Mouse (Mus musculus): Measurements from ENCODE around the gene Ddx23.

GRCm38 (mm10) chr15:98608058-98608783, 54.5 kb downstream of the Ddx23 start:
- TF ChIP-seq CTCF (IDR thresholded peaks at IDR 0.05; ENCODE audit: borderline replicate concordance, extremely low read depth, insufficient read depth, insufficient read length) (no peak), POLR2A (IDR thresholded peaks at IDR 0.05; ENCODE audit: borderline replicate concordance, extremely low read depth, insufficient read depth, insufficient read length, poor library complexity, severe bottlenecking) (no peak)
